Mouse (Mus musculus) left cerebral cortex, postnatal 10 days (tissue): Measurements from ENCODE around the gene Zfp688. TPM values are rescaled to one million over a fixed set of nuclear protein-coding genes. Genes with fewer than 3 reads are reported as not detected.
"Not testable (repeated sequence)": the region's sequence is repeated elsewhere in the genome, so short reads cannot be mapped to it uniquely, and the experiment has no call there.

ENCODE experiments used
- DNase-seq, 2 experiments: peaks; one replicate each; pipeline ENCODE4 v3.0.0; 2021 to 2022; ENCODE audit warnings: low spot score in 2 of 2, mixed read lengths in 1 of 2; ENCODE audit errors: extremely low spot score in 1 of 2
- intact Hi-C: fragments of 180-260 bp; cut with DNase I; formaldehyde crosslinking; loops from one replicate; pipeline ENCODE4 v1.15.1; 2025
- total RNA-seq, 2 experiments: library from RNA; stranded (reverse); gene quantifications; 2 replicates each; pipeline ENCODE4 v1.2.3; 2021

The Zfp688 gene
- 10 to 100 TPM; 11.4 to 14.1 TPM for total RNA-seq

GRCm38 (mm10) chr7:127421388-127422191 lies at the start of gene Zfp688:
Zfp688 (minus strand) TSS chr7:127422068.
- intact Hi-C loops: no loop called here
- peak; percentile 84 to 97 for DNase-seq

GRCm38 (mm10) chr7:127471646-127472010 lies 49.8 kb upstream of the Zfp688 start:
- intact Hi-C loops: loop anchor here (5.0 kb wide), 1 partner anchor 109 kb away; no protein-coding TSS in a partner anchor
- DNase-seq: peak; percentile 17 to 78

GRCm38 (mm10) chr7:127470743-127471645 lies 49.1 kb upstream of the Zfp688 start:
- intact Hi-C loops: loop anchor here (5.0 kb wide), 1 partner anchor 109 kb away; no protein-coding TSS in a partner anchor
- DNase-seq: peak; percentile 95

- DNase-seq: peak in 1 of 2 experiments; percentile 32
- intact Hi-C loops: loop anchor here (5.0 kb wide), 1 partner anchor 108 kb away; no protein-coding TSS in a partner anchor
These were observed 48.3 kb upstream of the Zfp688 start for GRCm38 (mm10) chr7:127470011-127470715.

GRCm38 (mm10) chr7:127466606-127467005 lies 44.7 kb upstream of the Zfp688 start:
- intact Hi-C loops: no loop called here
- no peak for DNase-seq

- DNase-seq, intact Hi-C loops: not testable (repeated sequence)
These were observed 43.8 kb upstream of the Zfp688 start for GRCm38 (mm10) chr7:127465670-127466069.

DNA sequence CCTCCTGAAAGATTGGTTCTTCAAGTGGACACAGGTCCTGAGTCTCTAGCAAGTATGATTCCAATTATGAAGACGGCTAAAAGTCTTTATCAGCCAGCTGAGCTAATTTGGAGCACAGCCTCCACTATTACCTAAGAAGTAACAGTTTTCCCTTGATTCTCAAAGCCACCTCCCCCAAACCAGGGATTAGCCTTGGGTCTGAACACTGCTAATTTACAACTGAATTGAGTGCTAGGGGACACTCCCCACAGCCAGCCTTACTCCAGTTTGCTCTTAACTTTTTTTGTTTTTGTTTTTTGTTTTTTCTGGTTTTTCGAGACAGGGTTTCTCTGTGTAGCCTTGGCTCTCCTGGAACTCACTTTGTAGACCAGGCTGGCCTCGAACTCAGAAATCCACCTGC lies 43.3 kb upstream of the Zfp688 start:
- intact Hi-C loops: no loop called here
- DNase-seq: no peak

DNA sequence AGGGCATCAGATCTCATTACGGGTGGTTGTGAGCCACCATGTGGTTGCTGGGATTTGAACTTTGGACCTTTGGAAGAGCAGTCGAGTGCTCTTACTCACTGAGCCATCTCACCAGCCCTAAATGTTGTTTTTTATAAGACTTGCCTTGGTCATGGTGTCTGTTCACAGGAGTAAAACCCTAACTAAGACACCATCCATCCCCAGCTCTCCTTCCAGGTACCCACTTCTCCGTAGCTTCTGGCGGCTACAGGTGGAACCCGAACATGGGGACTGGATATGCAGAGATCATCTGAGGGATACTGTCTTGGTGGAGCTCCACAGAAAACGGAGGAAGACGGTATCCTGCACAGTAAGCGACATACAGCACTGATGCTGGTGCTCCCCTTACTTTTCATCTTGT lies 37.4 kb upstream of the Zfp688 start, which contains the start of gene Prr14:
Gene Prr14, plus strand, starts transcription at position 301 of the 400 bp plus-strand sequence.
- DNase-seq, intact Hi-C loops: not testable (repeated sequence)

DNA sequence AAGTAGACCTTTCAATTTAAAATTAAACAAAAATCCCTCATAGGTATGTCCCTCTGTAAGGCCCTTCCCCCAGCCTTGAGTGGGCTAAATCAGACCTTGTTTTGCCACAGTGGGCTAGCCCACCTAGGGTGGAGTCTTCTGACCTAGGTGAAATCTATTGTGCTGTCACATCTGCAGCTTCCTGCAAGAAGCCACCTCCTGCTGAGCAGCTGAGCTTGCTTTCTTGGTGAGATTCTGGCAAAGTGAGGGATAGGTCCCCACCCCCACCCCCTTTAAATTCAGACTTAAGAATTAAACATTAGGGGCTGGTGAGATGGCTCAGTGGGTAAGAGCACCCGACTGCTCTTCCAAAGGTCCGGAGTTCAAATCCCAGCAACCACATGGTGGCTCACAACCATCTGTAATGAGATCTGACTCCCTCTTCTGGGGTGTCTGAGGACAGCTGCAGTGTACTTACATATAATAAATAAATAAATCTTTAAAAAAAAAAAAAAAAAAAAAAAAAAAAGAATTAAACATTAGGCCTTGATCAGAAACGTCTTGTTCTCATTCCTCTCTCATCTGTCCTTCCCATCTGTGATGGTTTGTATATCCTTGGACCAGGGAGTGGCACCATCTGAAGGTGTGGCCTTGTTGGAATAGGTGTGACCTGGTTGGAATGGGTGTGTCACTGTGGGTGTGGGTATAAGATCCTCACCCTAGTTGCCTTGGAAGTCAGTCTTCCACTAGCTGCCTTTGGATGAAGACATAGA lies 36.7 kb upstream of the Zfp688 start:
- intact Hi-C loops: not testable (repeated sequence)
- DNase-seq: peak in 1 of 2 experiments; percentile 42

DNA sequence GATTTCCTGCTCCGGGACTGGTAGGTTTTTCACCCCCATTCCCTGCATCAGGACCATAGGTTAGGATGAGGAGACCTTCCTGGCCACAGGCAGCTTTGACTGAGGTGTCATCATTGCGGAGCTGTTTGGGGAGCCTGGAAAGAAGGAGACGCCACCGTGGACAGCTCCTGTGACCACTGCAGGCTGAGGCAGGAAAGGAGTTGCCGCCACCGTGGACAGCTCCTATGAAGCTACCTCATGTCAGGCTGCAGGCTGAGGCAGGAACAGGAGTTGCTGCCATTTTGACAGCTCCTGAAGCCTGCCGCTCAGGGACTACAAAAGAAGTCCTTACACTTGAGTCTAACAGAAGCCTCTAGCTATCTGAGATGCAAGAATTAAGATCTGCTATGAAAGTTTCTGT lies 33.0 kb upstream of the Zfp688 start:
- no peak for DNase-seq
- intact Hi-C loops: no loop called here

DNA sequence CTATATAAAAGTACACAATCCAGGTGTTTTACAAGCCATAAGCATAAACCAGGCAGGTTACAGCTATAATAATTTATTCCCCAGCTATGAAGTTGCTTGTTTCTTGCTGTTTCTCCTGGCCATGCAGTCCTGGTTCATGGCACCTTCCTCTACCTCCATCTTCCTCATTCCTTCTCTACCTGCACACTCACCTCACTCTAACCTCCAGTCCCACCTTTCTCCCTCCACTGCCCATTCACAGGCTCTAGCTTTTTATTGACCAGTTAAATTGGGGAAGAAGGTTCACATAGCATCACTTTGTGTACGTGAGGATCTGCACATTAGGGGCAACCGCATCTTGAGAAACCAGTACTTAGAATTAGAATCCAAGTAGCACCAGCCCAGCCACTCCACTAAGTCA lies 31.2 kb upstream of the Zfp688 start:
- no peak for DNase-seq
- intact Hi-C loops: no loop called here

GRCm38 (mm10) chr7:127449966-127450365 lies 28.1 kb upstream of the Zfp688 start:
- DNase-seq: no peak
- intact Hi-C loops: no loop called here

- intact Hi-C loops: no loop called here
- peak; percentile 93 to 97 for DNase-seq
These were observed 26.8 kb upstream of the Zfp688 start, which contains the start of gene Zfp689 for GRCm38 (mm10) chr7:127448521-127449300. Zfp689 (minus strand) TSS chr7:127449158.

- DNase-seq: no peak
- intact Hi-C loops: no loop called here
These were observed 22.1 kb upstream of the Zfp688 start for GRCm38 (mm10) chr7:127443976-127444375.

- DNase-seq: no peak
- intact Hi-C loops: no loop called here
These were observed 15.9 kb upstream of the Zfp688 start for GRCm38 (mm10) chr7:127437724-127438123.

- intact Hi-C loops: no loop called here
- DNase-seq: no peak
These were observed 13.3 kb upstream of the Zfp688 start for GRCm38 (mm10) chr7:127435206-127435605.

DNA sequence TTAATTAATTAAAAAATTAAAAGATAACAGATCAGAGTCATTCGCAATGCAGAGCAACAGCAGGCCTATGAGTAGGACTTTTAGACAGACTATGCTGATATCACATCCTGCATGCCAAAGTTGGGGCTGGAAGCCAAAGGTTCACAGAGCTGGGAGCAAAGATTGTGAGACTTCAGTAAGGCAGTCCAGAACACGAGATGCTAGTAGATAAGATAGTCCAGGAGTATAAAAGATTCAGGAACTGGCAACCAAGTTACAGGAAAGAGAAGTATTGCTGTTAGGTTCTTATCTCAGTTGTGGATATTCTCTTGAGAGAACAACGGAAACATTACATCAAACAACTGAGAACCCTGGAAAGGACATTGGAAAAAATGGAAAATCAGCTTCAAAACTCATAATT lies 4.5 kb upstream of the Zfp688 start:
- no peak for DNase-seq
- intact Hi-C loops: no loop called here
